Mouse (Mus musculus) testis, postnatal 14 days (tissue): Measurements from ENCODE around the gene Gm20388.

ENCODE experiments used
- DNase-seq: peaks from one replicate; pipeline ENCODE4 v3.0.0; 2021; ENCODE audit warnings: low spot score

The Gm20388 gene

GRCm38 (mm10) chr8:122760116-122760515 is 2849.5 kb downstream of the Gm20388 start:
- no peak for DNase-seq

GRCm38 (mm10) chr8:122761109-122761508 is 2850.5 kb downstream of the Gm20388 start:
- no peak for DNase-seq

- DNase-seq: no peak
Measured at GRCm38 (mm10) chr8:122762731-122763266, 2852.2 kb downstream of the Gm20388 start.

GRCm38 (mm10) chr8:122763267-122763738 is 2852.7 kb downstream of the Gm20388 start:
- DNase-seq: no peak

GRCm38 (mm10) chr8:122764790-122765474 is 2854.3 kb downstream of the Gm20388 start:
- no peak for DNase-seq

- no peak for DNase-seq
Measured at GRCm38 (mm10) chr8:122766189-122766588, 2855.5 kb downstream of the Gm20388 start.

- no peak for DNase-seq
Measured at GRCm38 (mm10) chr8:122766647-122767200, 2856.1 kb downstream of the Gm20388 start.

- DNase-seq: no peak
Measured at GRCm38 (mm10) chr8:122767229-122767628, 2856.6 kb downstream of the Gm20388 start.

GRCm38 (mm10) chr8:122769251-122770058 is 2858.8 kb downstream of the Gm20388 start:
- DNase-seq: no peak

GRCm38 (mm10) chr8:122772431-122773060 is 2861.9 kb downstream of the Gm20388 start:
- DNase-seq: no peak

GRCm38 (mm10) chr8:122775285-122776155 is 2864.9 kb downstream of the Gm20388 start, which contains the start of gene Acsf3:
Gene Acsf3, plus strand, starts transcription at chr8:122775486.
- DNase-seq: peak; percentile 71

- DNase-seq: no peak
Measured at GRCm38 (mm10) chr8:122777701-122778100, 2867.1 kb downstream of the Gm20388 start.

GRCm38 (mm10) chr8:122778703-122779239 is 2868.1 kb downstream of the Gm20388 start:
- no peak for DNase-seq

- no peak for DNase-seq
Measured at GRCm38 (mm10) chr8:122779255-122779654, 2868.6 kb downstream of the Gm20388 start.

GRCm38 (mm10) chr8:122784756-122785155 is 2874.1 kb downstream of the Gm20388 start:
- DNase-seq: no peak

- DNase-seq: no peak
Measured at GRCm38 (mm10) chr8:122789796-122790195, 2879.2 kb downstream of the Gm20388 start.

GRCm38 (mm10) chr8:122793375-122794174 is 2882.9 kb downstream of the Gm20388 start:
- DNase-seq: peak; percentile 24

GRCm38 (mm10) chr8:122794175-122794454 is 2883.5 kb downstream of the Gm20388 start:
- DNase-seq: no peak

GRCm38 (mm10) chr8:122803906-122804761 is 2893.5 kb downstream of the Gm20388 start:
- DNase-seq: no peak
